Mouse (Mus musculus) ovary, postnatal 36 days (tissue): ENCODE data around the gene Rbm19.

ENCODE experiments used
- DNase-seq: peaks from one replicate; pipeline ENCODE4 v3.0.0; 2022; ENCODE audit warnings: low spot score, mixed read lengths

Rbm19 gene

GRCm38 (mm10) chr5:120135337-120135736, 19.1 kb downstream of the Rbm19 start:
- DNase-seq = no peak

GRCm38 (mm10) chr5:120135823-120136222, 19.6 kb downstream of the Rbm19 start:
- no peak for DNase-seq

- no peak for DNase-seq
These were observed 20.0 kb downstream of the Rbm19 start for GRCm38 (mm10) chr5:120136236-120136675.

GRCm38 (mm10) chr5:120137038-120137437, 20.8 kb downstream of the Rbm19 start:
- no peak for DNase-seq

- no peak for DNase-seq
These were observed 21.6 kb downstream of the Rbm19 start for GRCm38 (mm10) chr5:120137846-120138245.

GRCm38 (mm10) chr5:120138406-120138805, 22.1 kb downstream of the Rbm19 start:
- DNase-seq = no peak

GRCm38 (mm10) chr5:120139224-120139623, 23.0 kb downstream of the Rbm19 start:
- no peak for DNase-seq

- no peak for DNase-seq
These were observed 27.7 kb downstream of the Rbm19 start for GRCm38 (mm10) chr5:120143941-120144340.

GRCm38 (mm10) chr5:120145371-120146050, 29.2 kb downstream of the Rbm19 start:
- no peak for DNase-seq

- peak; percentile 30 for DNase-seq
These were observed 29.8 kb downstream of the Rbm19 start for GRCm38 (mm10) chr5:120146051-120146385.

GRCm38 (mm10) chr5:120146909-120147308, 30.6 kb downstream of the Rbm19 start:
- DNase-seq = no peak

- no peak for DNase-seq
These were observed 32.0 kb downstream of the Rbm19 start for GRCm38 (mm10) chr5:120148246-120148645.

GRCm38 (mm10) chr5:120151145-120151544, 34.9 kb downstream of the Rbm19 start:
- DNase-seq = no peak

- DNase-seq = no peak
These were observed 36.9 kb downstream of the Rbm19 start for GRCm38 (mm10) chr5:120153140-120153539.

GRCm38 (mm10) chr5:120155672-120156071, 39.4 kb downstream of the Rbm19 start:
- no peak for DNase-seq

- no peak for DNase-seq
These were observed 40.1 kb downstream of the Rbm19 start for GRCm38 (mm10) chr5:120156166-120156909.

- no peak for DNase-seq
These were observed 40.9 kb downstream of the Rbm19 start for GRCm38 (mm10) chr5:120157115-120157514.

- no peak for DNase-seq
These were observed 42.2 kb downstream of the Rbm19 start for GRCm38 (mm10) chr5:120158476-120158875.

- no peak for DNase-seq
These were observed 44.8 kb downstream of the Rbm19 start for GRCm38 (mm10) chr5:120160923-120161658.

GRCm38 (mm10) chr5:120162689-120163088, 46.4 kb downstream of the Rbm19 start:
- DNase-seq = no peak

GRCm38 (mm10) chr5:120163428-120163827, 47.2 kb downstream of the Rbm19 start:
- DNase-seq = no peak

GRCm38 (mm10) chr5:120164450-120164849, 48.2 kb downstream of the Rbm19 start:
- DNase-seq = peak; percentile 37
